Mouse (Mus musculus) embryonic facial prominence, embryonic 11.5 days (tissue): ENCODE data around the gene Ilk. TPM values are rescaled to one million over a fixed set of nuclear protein-coding genes. Genes with fewer than 3 reads are reported as not detected.
A peak's percentile ranks its signal among the peaks of the same experiment; 100 is the strongest.

Experiments
- ATAC-seq: fragments of 200-750 bp; cut with Nextera tagmentation; replicated peaks from 2 replicates; pipeline ENCODE4 v1.8.0; 2017; ENCODE audit warnings: low read depth; ENCODE audit not compliant: insufficient number of reproducible peaks, low FRiP score, low TSS enrichment
- DNase-seq: peaks from one replicate; pipeline ENCODE4 v3.0.0-alpha.2; 2015; ENCODE audit warnings: low spot score
- H3K27ac ChIP-seq: fragments of 300-500 bp; sonication (generic); replicated peaks from 2 replicates; pipeline ENCODE4 v1.5.1; 2014; ENCODE audit warnings: mild to moderate bottlenecking, low read depth, low read length, control low read depth
- H3K27me3 ChIP-seq: fragments of 300-500 bp; sonication (generic); 2 replicates; pipeline ENCODE4 v1.6.1; 2014; ENCODE audit warnings: mild to moderate bottlenecking, low read length, moderate library complexity, mixed read lengths; ENCODE audit not compliant: control insufficient read depth, insufficient read depth
- H3K36me3 ChIP-seq: fragments of 300-500 bp; sonication (generic); replicated peaks from 2 replicates; pipeline ENCODE4 v1.6.1; 2014; ENCODE audit warnings: low read depth, mild to moderate bottlenecking, low read length, moderate library complexity, mixed read lengths; ENCODE audit not compliant: control insufficient read depth, insufficient read depth
- H3K4me1 ChIP-seq: fragments of 300-500 bp; sonication (generic); 2 replicates; pipeline ENCODE4 v1.6.1; 2014; ENCODE audit warnings: low read length, mixed read lengths; ENCODE audit not compliant: control insufficient read depth, insufficient read depth
- H3K4me2 ChIP-seq: fragments of 300-500 bp; sonication (generic); 2 replicates; pipeline ENCODE4 v1.6.1; 2014; ENCODE audit warnings: low read depth, mild to moderate bottlenecking, control low read depth, low read length, moderate library complexity
- H3K4me3 ChIP-seq: fragments of 300-500 bp; sonication (generic); 2 replicates; pipeline ENCODE4 v1.5.1; 2014; ENCODE audit warnings: low read depth, low read length, control low read depth
- H3K9ac ChIP-seq: fragments of 300-500 bp; sonication (generic); replicated peaks from 2 replicates; pipeline ENCODE4 v1.6.1; 2014; ENCODE audit warnings: mild to moderate bottlenecking, control low read depth, low read length
- H3K9me3 ChIP-seq: fragments of 300-500 bp; sonication (generic); replicated peaks from 2 replicates; pipeline ENCODE4 v1.6.1; 2016; ENCODE audit warnings: mild to moderate bottlenecking, low read length, inconsistent platforms, mixed read lengths; ENCODE audit not compliant: control insufficient read depth
- WGBS: fragments of 180-500 bp; shearing (Covaris S2); extraction: QIAGEN DNeasy Blood & Tissue Kit; methylation state at CpG from one replicate; pipeline ENCODE4 v1.1.7; 2014; 5-methylcytosine and 5-hydroxymethylcytosine counted together
- polyA plus RNA-seq: library from polyadenylated mRNA; unstranded; fragments of >200 nt; fragmentation: Nextera tagmentation; extraction: Ambion mirVana; gene quantifications from 2 replicates; pipeline ENCODE4 v1.2.1, GENCODE M21; 2014

The Ilk gene
- polyA plus RNA-seq, 1 experiment from 2014 or later = 239 TPM

- Histone ChIP-seq H3K36me3 (no peaks in the 10 kb centered on the region; the same call in 1 of the 2 replicates), H3K4me3 (no peak overlapping the region), H3K27me3 (no peaks in the 10 kb centered on the region), H3K4me1 (no peaks in the 10 kb centered on the region), H3K9me3 (no peaks in the 10 kb centered on the region), H3K27ac (no peak overlapping the region), H3K9ac (no peak overlapping the region), H3K4me2 (no peak overlapping the region)
- WGBS = 71% methylated on average over 2 of the region's 2 CpGs
- ATAC-seq = no peak
- no peak for DNase-seq
Measured at GRCm38 (mm10) chr7:105747776-105748175, 11.4 kb downstream of the Ilk start.

DNA sequence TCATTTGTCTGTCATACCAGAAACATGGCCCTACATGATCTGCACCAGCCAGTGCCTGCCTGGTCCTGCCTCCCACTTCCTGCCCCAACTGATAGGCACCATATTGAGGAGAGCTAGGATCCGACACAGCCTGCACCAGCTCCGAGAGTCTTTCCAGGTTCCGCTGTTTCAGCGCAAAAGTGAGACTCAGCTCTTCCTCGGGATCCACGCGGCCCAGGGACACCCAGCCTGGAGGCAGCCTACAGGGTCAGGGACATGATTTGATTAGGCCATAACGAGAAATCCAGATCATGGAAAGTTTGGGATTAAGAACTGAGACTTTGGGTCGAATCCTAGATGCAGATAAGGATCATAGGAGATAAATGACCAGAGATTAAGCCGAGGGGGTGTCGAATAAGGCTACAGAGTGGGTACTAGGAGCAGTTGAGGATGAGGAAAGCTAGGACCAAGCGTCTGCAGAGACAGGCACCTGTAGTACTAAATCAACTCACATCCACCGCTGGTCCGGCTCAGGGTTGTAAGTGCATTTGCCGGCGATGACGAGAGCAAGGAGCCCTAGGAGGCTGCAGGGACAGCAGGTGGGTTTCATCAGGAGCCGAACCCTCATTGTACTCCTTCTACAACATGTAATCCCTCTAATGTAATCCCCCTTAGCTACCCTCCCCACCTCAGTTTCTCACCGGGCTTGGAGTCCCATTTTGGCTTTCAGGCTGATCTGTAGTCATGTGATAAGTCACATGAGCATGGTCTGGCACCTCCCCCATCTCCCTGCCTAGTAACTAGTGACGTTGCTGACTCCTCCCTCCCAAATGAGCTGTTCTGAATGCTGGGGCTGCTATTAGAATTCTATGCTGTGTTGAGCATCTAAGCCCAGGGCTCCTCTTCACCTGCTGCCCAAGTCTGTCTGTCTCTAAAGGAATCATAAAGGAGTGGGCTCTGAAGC lies 15.4 kb downstream of the Ilk start, which contains the start of gene Tpp1:
Gene Tpp1, minus strand, starts transcription at position 745 of the 943 bp plus-strand sequence.
- Histone ChIP-seq H3K9ac (peak within 1 kb of the TSS; percentile 67), H3K4me2 (peak within 1 kb of the TSS; percentile 66), H3K36me3 (peaks cover 2% of the 10 kb centered on the region), H3K27me3 (no peaks in the 10 kb centered on the region), H3K4me3 (peak within 1 kb of the TSS; percentile 51), H3K27ac (no peak within 1 kb of the TSS), H3K9me3 (no peaks in the 10 kb centered on the region), H3K4me1 (no peaks in the 10 kb centered on the region)
- peak; percentile 83 for ATAC-seq
- peak; percentile 92 for DNase-seq
- WGBS = 24% methylated on average over 20 of the region's 20 CpGs

- H3K4me2 ChIP-seq = peak overlapping the region; percentile 10; the same call in 1 of the 2 replicates
- H3K27ac ChIP-seq = no peak overlapping the region
- 93% methylated on average over 2 of the region's 2 CpGs for WGBS
- DNase-seq (no peak), ATAC-seq (peak; percentile 10; the same call in 1 of the 2 replicates)
- H3K27me3 ChIP-seq = no peaks in the 10 kb centered on the region
- H3K9ac ChIP-seq = no peak overlapping the region
- no peaks in the 10 kb centered on the region for H3K4me1 ChIP-seq
- H3K4me3 ChIP-seq = no peak overlapping the region
- H3K36me3 ChIP-seq = peaks cover 9% of the 10 kb centered on the region
- H3K9me3 ChIP-seq = no peaks in the 10 kb centered on the region
Measured at GRCm38 (mm10) chr7:105752716-105753115, 16.3 kb downstream of the Ilk start.

GRCm38 (mm10) chr7:105753281-105753680 lies 16.9 kb downstream of the Ilk start:
- Histone ChIP-seq H3K27me3 (no peaks in the 10 kb centered on the region), H3K36me3 (peaks cover 11% of the 10 kb centered on the region), H3K9ac (no peak overlapping the region), H3K4me2 (no peak overlapping the region), H3K4me3 (no peak overlapping the region), H3K27ac (no peak overlapping the region), H3K4me1 (no peaks in the 10 kb centered on the region), H3K9me3 (no peaks in the 10 kb centered on the region)
- ATAC-seq = no peak
- WGBS = 90% methylated on average over 10 of the region's 10 CpGs
- DNase-seq = no peak

DNA sequence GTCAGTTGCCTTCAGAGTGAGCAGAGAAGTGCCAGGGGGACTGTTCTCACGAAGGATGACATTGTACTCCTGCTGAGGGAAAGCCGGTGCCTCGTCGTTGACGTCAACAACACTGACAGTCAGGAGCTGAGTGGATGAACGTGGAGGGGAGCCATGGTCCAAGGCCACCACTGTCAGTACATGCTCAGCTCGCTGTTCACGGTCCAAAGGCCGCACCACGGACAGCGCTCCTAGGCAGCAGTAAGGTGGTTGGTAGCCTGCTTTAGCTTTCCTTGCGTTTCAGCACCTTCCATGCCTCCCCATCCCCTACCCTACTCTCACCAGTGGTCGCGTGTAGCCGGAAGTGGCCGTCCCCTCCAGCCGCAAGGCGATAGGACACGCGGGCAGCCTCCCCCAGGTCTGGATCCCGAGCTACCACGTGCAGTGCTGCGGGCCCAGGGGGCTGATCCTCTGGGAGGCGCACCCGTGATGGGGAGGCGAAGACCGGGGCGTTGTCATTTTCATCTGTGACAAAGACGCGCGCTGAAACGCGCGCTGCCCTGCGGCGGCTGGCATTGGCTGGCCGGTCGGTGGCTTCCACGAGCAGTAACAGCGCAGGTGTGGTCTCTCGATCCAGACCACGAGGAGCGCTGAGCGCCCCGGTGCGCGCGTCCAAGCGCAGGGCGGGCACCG lies 25.6 kb downstream of the Ilk start:
- peaks cover 38% of the 10 kb centered on the region for H3K36me3 ChIP-seq
- H3K4me2 ChIP-seq = no peak overlapping the region; the same call in 1 of the 2 replicates
- H3K4me1 ChIP-seq = no peaks in the 10 kb centered on the region
- peak; percentile 15; the same call in 1 of the 2 replicates for ATAC-seq
- no peak overlapping the region for H3K4me3 ChIP-seq
- no peak overlapping the region for H3K27ac ChIP-seq
- WGBS = 22% methylated on average over 51 of the region's 51 CpGs
- no peaks in the 10 kb centered on the region for H3K9me3 ChIP-seq
- H3K9ac ChIP-seq = no peak overlapping the region
- H3K27me3 ChIP-seq = peaks cover 6% of the 10 kb centered on the region; the same call in 1 of the 2 replicates
- no peak for DNase-seq

GRCm38 (mm10) chr7:105762517-105763270 lies 26.3 kb downstream of the Ilk start:
- Histone ChIP-seq H3K36me3 (peaks cover 32% of the 10 kb centered on the region), H3K27me3 (peaks cover 6% of the 10 kb centered on the region; the same call in 1 of the 2 replicates), H3K27ac (no peak overlapping the region), H3K9me3 (no peaks in the 10 kb centered on the region), H3K9ac (no peak overlapping the region), H3K4me2 (peak overlapping the region; percentile 7), H3K4me3 (no peak overlapping the region), H3K4me1 (no peaks in the 10 kb centered on the region)
- DNase-seq = no peak
- WGBS = 25% methylated on average over 55 of the region's 55 CpGs
- 0 out of 2 replicates have a peak, but pooled peaks have one; percentile 14 for ATAC-seq

DNA sequence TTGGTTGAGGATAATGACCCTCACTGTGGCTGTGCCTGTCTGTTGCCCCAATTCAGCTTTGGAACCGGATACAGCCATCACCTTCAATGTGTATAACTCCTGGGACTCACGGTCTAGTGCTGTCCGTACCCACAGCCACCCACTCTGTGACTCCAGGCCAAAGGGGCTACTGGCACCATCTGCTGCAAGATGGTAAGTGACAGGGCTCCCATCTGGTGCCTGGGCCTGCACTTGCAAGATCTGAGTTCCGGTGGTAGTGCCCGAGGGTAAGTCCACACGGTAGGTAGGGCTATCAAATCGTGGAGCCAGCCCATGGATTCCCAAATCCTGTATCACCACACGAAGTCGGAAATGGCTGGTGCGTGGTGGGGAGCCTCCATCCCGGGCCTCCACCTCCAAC lies 27.9 kb downstream of the Ilk start:
- DNase-seq = no peak
- Histone ChIP-seq H3K4me2 (no peak overlapping the region), H3K27me3 (peaks cover 6% of the 10 kb centered on the region; the same call in 1 of the 2 replicates), H3K9me3 (no peaks in the 10 kb centered on the region), H3K4me3 (no peak overlapping the region), H3K36me3 (peaks cover 22% of the 10 kb centered on the region), H3K4me1 (peaks cover 2% of the 10 kb centered on the region; the same call in 1 of the 2 replicates), H3K27ac (no peak overlapping the region), H3K9ac (no peak overlapping the region)
- no peak for ATAC-seq
- WGBS = 87% methylated on average over 11 of the region's 11 CpGs
